Mouse (Mus musculus) forebrain, embryonic 10.5 days (tissue): Measurements from ENCODE around the gene Pbx4. TPM values are rescaled to one million over a fixed set of nuclear protein-coding genes. Genes with fewer than 3 reads are reported as not detected.

Experiments used
- DNase-seq: peaks from one replicate; pipeline ENCODE4 v3.0.0-alpha.2; 2017; ENCODE audit warnings: low spot score; ENCODE audit errors: extremely low spot score
- H3K27ac ChIP-seq: fragments of 300-500 bp; sonication (generic); 2 replicates; pipeline ENCODE4 v1.5.1; 2016; ENCODE audit warnings: mild to moderate bottlenecking
- H3K27me3 ChIP-seq: fragments of 300-500 bp; sonication (generic); 2 replicates; pipeline ENCODE4 v1.6.1; 2016; ENCODE audit warnings: mild to moderate bottlenecking; ENCODE audit not compliant: poor library complexity, severe bottlenecking
- H3K36me3 ChIP-seq: fragments of 300-500 bp; sonication (generic); replicated peaks from 2 replicates; pipeline ENCODE4 v1.6.1; 2016; ENCODE audit warnings: mild to moderate bottlenecking, moderate library complexity
- H3K4me1 ChIP-seq: fragments of 300-500 bp; sonication (generic); 2 replicates; pipeline ENCODE4 v1.6.1; 2016
- H3K4me3 ChIP-seq: fragments of 300-500 bp; sonication (generic); 2 replicates; pipeline ENCODE4 v1.5.1; 2016; ENCODE audit warnings: mild to moderate bottlenecking, moderate library complexity
- H3K9me3 ChIP-seq: fragments of 300-500 bp; sonication (generic); 2 replicates; pipeline ENCODE4 v1.6.1; 2016; ENCODE audit warnings: mild to moderate bottlenecking, moderate library complexity
- WGBS: fragments of 180-500 bp; shearing (Covaris S2); methylation state at CpG from one replicate; pipeline ENCODE4 v1.1.7; 2016; 5-methylcytosine and 5-hydroxymethylcytosine counted together
- polyA plus RNA-seq: library from polyadenylated mRNA; unstranded; fragments of >200 nt; fragmentation: Nextera tagmentation; extraction: Ambion mirVana; gene quantifications from 2 replicates; pipeline ENCODE4 v1.2.1, GENCODE M21; 2016

The Pbx4 gene
- polyA plus RNA-seq, 1 experiment from 2014 or later, result 45.7 TPM

DNA sequence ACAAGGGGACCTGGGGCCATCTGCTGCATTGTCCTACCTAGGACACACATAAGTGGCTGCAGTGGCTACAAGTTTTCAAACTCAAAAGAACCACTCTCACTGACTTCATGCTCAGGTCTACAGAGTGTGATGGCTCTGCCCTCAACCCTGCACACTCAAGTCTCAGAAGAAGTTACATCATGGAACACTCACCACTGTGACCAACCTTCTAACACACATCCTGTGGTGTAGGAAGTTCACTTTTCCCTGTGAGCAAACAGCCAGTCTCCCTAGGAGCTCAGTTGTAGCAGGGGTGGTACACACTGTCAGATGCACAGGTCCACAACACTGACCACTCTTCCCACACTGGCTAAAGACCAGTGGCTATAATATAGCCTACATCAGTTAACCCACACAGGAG is 86.2 kb downstream of the Pbx4 start:
- no peaks in the 10 kb centered on the region for H3K9me3 ChIP-seq
- no peak overlapping the region for H3K27ac ChIP-seq
- H3K4me1 ChIP-seq, result peaks cover 26% of the 10 kb centered on the region
- no peak for DNase-seq
- H3K27me3 ChIP-seq, result no peaks in the 10 kb centered on the region
- H3K36me3 ChIP-seq, result peaks cover 78% of the 10 kb centered on the region
- no peak overlapping the region for H3K4me3 ChIP-seq

GRCm38 (mm10) chr8:69919010-69919409 is 86.7 kb downstream of the Pbx4 start:
- Histone ChIP-seq H3K27ac (no peak overlapping the region), H3K36me3 (peaks cover 78% of the 10 kb centered on the region), H3K4me3 (no peak overlapping the region), H3K27me3 (no peaks in the 10 kb centered on the region), H3K9me3 (no peaks in the 10 kb centered on the region), H3K4me1 (peaks cover 26% of the 10 kb centered on the region)
- DNase-seq, result peak; percentile 68
- WGBS, result 52% methylated on average over 1 of the region's 1 CpGs

DNA sequence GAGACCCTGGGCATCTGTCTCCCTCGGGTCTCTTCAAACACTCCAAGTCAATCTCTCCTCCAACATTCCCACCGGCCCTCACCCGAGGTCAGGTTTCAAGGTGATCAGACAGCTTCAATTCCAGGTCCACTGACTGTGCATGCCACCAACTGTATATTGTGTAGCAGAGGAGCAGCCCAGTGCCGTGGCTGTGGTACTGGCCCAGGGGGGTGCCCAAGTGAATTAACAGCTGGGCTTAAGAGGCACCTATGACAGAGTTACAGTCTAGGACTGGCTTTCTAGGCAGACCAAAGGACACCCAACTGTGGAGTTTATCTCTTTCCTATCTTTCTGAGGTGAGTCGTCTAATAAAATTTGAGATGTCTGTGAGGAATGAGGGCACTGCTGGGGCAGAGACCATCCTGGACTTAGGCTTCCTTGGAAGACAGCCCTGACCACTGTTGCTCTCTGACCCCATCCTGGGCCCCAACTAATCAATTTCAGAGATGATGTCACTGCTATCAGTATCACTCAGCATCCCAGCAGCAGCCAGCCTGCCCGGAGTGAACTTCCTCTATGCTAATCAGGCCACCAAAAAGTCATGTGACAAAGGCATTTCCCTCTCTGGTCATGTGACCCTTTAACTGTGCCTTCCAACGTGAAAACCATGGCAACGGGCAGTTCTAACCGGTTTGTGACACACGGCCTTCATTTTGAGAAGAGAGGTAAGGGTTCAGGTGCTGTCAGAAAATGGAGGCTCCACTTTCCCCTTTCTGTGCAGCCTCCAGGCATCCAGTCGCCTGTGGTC is 87.8 kb downstream of the Pbx4 start:
- Histone ChIP-seq H3K4me3 (no peak overlapping the region), H3K27me3 (no peaks in the 10 kb centered on the region), H3K9me3 (no peaks in the 10 kb centered on the region), H3K27ac (peak overlapping the region; percentile 79), H3K36me3 (peaks cover 76% of the 10 kb centered on the region), H3K4me1 (peaks cover 26% of the 10 kb centered on the region)
- peak; percentile 59 for DNase-seq
- WGBS, result 63% methylated on average over 11 of the region's 11 CpGs

DNA sequence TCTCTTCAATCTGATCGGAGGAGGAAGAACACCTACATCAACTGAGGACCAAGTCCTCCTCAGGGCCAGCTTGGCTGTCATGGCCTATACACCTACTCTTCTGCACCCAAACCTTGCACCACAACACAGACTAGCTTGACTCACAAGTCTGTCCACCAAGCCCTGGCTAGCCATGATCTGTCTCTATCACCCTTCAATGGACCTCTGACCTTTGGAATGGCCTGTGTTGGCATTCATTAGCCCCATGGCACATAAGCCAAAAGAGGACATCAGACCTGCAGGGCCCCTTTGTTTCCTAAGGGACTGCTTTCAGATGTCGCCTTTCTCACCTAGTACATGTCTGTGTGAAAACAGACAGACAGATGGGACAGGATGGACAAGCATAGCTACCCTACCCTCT is 88.8 kb downstream of the Pbx4 start:
- Histone ChIP-seq H3K9me3 (no peaks in the 10 kb centered on the region), H3K4me1 (peaks cover 26% of the 10 kb centered on the region), H3K36me3 (peaks cover 75% of the 10 kb centered on the region), H3K4me3 (no peak overlapping the region), H3K27me3 (no peaks in the 10 kb centered on the region), H3K27ac (peak overlapping the region; percentile 79)
- WGBS, result 75% methylated on average over 2 of the region's 2 CpGs
- no peak for DNase-seq

Other genes starting within 250 kb of the Pbx4 start
- gene Zfp868, start 206.9 kb upstream of the Pbx4 start, polyA plus RNA-seq, result 29.4 and 30.7 TPM in 2 replicates
- gene Zfp964, start 178.0 kb upstream of the Pbx4 start, polyA plus RNA-seq, result 2.1 and 2.6 TPM in 2 replicates
- 31.6 and 33.6 TPM in 2 replicates for gene Zfp869, start 121.8 kb upstream of the Pbx4 start, polyA plus RNA-seq
- 4.6 and 5.8 TPM in 2 replicates for gene Zfp963, start 82.5 kb upstream of the Pbx4 start, polyA plus RNA-seq
- 0.21 and 0.82 TPM in 2 replicates for gene Gm20422, start 57.6 kb upstream of the Pbx4 start, polyA plus RNA-seq
- 59.0 and 63.1 TPM in 2 replicates for gene Atp13a1, start 41.3 kb upstream of the Pbx4 start, polyA plus RNA-seq
- 33.0 and 34.8 TPM in 2 replicates for gene Zfp866, start 41.3 kb upstream of the Pbx4 start, polyA plus RNA-seq
- 6.5 and 6.7 TPM in 2 replicates for gene Gmip, start 23.8 kb upstream of the Pbx4 start, polyA plus RNA-seq
- 0.87 and 0.88 TPM in 2 replicates for gene Lpar2, start 10.1 kb upstream of the Pbx4 start, polyA plus RNA-seq
- gene Cilp2, start 55.2 kb downstream of the Pbx4 start, polyA plus RNA-seq, result 0.36 and 0.53 TPM in 2 replicates
- gene Tssk6, start 69.7 kb downstream of the Pbx4 start, polyA plus RNA-seq, result 5.1 and 5.3 TPM in 2 replicates
- gene Ndufa13, start 70.1 kb downstream of the Pbx4 start, polyA plus RNA-seq, result 165 and 170 TPM in 2 replicates
- gene Yjefn3, start 70.2 kb downstream of the Pbx4 start, polyA plus RNA-seq, result 3.8 and 5.1 TPM in 2 replicates
- 51.7 and 57.1 TPM in 2 replicates for gene Gatad2a, start 163.9 kb downstream of the Pbx4 start, polyA plus RNA-seq
- gene Mau2, start 210.2 kb downstream of the Pbx4 start, polyA plus RNA-seq, result 54.5 and 58.6 TPM in 2 replicates
- 53.4 and 55.3 TPM in 2 replicates for gene Sugp1, start 210.3 kb downstream of the Pbx4 start, polyA plus RNA-seq
- gene Tm6sf2, start 240.4 kb downstream of the Pbx4 start, polyA plus RNA-seq, result 0.35 and 0.68 TPM in 2 replicates